Mouse (Mus musculus) testis, postnatal 14 days (tissue): Measurements from ENCODE around the gene Cnr2.
"Not testable (repeated sequence)": the region's sequence is repeated elsewhere in the genome, so short reads cannot be mapped to it uniquely, and the experiment has no call there.

Experiments used
- DNase-seq: peaks from one replicate; pipeline ENCODE4 v3.0.0; 2021; ENCODE audit warnings: low spot score

Gene Cnr2

GRCm38 (mm10) chr4:135935502-135935901 is 40.3 kb downstream of the Cnr2 start:
- no peak for DNase-seq

DNA sequence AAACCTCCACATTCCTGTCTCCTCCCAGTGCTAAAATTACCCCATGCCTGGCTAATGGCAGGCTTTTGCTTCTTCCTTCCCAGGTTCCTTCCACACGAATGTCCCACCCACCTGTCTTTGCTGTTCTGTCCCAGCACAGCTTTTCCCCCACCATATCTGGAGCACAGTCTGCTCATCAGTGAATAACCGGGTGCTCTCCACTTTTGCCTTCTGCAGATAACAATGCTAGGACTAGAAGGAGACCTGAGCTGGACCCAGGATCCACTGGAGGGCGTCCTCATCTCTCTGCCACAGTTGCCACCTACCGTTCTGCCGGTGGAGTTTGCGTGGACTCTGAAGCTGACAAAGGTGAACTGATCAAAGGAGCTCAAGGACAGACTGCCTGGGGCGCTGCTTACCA is 43.7 kb downstream of the Cnr2 start:
- no peak for DNase-seq

- not testable (repeated sequence) for DNase-seq
Observed at GRCm38 (mm10) chr4:135941026-135941425, 45.8 kb downstream of the Cnr2 start.

- DNase-seq: no peak
Observed at GRCm38 (mm10) chr4:135942193-135942592, 47.0 kb downstream of the Cnr2 start.

DNA sequence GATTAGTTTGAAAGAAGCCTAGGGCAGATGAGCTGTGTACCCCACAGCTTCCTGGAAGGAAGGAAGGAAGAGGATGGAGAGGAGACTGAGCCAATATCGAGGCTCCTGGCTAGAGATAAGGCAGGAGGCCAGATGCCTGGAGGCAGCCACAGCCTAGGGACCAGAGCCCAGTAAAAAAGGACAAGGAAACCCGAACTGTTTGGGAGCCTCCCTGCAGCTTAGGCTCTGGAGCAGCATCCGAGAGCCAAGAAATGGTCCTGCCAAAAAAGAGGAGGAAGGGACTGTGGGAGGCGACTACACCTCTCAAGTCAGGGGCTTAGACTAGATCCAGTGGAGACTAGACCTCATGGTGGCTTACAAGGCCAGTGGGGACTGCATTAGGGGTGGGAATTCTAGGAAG is 48.2 kb downstream of the Cnr2 start:
- DNase-seq: no peak

- no peak for DNase-seq
Observed at GRCm38 (mm10) chr4:135945706-135946105, 50.5 kb downstream of the Cnr2 start.

DNA sequence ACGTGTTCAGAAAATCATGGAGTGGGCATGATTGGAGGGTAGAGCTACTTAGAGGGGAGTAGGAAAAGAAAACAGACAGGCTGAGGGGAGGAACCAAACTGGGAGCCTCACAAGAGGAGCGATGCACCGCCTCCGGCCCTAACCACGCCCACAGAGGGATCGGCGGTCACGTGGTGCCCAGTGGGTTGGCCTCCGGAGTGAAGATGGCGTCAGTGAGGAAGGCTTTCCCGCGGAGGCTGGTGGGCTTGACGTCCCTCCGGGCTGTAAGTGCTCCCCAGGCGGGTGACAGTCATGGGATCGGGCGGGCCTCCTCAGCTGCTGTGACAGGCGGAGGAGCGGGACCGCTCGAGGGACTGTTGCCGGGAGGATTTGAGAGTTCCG is 51.1 kb downstream of the Cnr2 start, which contains the start of gene Hmgcl:
Hmgcl (plus strand) TSS at position 171 of the 381 bp plus-strand sequence.
- DNase-seq: peak; percentile 93

DNA sequence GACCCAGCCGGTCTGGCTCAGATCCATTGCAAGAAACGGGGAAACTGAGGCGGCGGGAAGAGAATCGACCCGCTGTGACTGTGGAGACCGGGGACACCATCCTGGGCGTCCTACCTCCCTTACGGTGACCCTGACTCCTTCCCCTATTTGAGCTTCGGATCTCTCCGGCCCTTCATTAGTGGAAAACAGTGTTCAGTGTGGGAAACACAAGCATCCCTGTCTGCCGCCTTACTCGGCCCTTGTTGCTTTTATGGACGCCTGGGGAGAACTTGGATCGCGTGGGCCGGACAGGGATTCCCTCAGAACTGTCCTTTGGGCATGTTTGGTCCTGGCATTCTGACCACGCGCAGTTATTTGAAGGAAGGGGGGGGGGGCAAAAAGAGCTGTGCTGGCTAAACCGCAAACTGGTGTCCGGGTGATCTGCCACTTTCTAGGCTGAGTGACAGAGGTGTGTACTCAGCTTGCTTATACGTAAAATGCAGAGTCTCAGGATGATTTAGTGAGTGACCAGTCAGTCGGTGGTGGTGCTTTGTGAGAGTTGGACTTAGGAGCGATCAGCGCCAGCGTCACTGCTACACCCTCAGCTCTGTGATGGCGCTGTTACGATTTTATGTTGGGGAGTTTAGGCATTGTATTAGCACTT is 51.6 kb downstream of the Cnr2 start:
- DNase-seq: no peak

DNA sequence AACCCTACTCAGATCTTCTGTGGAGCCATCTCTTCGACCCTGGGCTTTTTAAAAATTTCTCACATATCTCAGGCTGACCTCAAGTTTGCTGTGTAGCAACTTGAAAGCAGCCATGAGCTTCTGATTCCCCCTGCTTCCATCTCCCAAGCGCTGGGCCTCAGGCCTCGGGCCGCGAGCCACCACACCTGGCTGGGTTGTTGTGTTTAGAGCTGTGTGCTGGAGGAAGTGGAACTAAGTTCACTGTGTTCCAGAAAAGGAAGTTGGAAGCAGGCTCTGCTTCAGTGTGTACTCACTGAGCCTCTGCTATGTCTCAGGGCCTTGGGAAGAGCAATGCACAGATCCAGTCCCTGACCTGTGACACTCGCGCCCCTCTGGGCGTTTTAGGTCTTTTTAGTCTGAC is 52.9 kb downstream of the Cnr2 start:
- DNase-seq: no peak

- DNase-seq: no peak
Observed at GRCm38 (mm10) chr4:135949475-135949874, 54.3 kb downstream of the Cnr2 start.

- no peak for DNase-seq
Observed at GRCm38 (mm10) chr4:135949911-135950310, 54.7 kb downstream of the Cnr2 start.

DNA sequence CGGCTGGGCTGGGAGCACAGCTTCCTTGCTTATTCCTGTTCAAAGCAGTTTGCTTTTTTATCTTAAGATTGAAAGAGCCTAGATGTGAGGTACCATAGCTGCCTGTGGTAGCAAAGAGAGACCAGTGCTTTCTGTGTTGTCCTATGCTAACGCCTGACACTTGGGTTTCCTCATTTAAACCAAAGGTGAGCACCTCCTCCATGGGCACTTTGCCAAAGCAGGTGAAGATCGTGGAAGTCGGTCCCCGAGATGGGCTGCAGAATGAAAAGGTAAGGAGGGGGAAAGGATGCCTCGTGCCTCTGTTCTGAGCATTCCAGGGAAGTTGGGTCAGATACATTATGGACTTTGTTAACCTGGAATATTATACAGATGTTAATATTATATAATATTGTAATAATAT is 55.2 kb downstream of the Cnr2 start:
- DNase-seq: no peak

- no peak for DNase-seq
Observed at GRCm38 (mm10) chr4:135951505-135951904, 56.3 kb downstream of the Cnr2 start.

DNA sequence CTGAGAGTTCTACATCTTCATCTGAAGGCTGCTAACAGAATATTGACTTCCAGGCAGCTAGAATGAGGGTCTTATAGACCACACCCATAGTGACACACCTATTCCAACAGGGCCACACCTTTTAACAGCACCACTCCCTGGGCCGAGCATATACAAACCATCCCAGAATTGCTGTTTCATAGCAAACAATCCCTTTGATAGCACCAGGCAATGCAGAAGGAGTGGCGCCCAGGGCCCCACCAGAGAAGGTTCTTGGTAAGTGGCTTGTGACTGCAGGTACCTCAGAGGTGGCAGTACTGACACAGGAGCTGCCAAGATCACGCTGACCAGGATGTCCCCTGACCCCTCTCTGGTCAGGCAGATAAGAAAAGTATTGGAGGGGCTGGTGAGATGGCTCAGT is 58.0 kb downstream of the Cnr2 start:
- no peak for DNase-seq

GRCm38 (mm10) chr4:135954241-135954640 is 59.0 kb downstream of the Cnr2 start:
- DNase-seq: no peak

- no peak for DNase-seq
Observed at GRCm38 (mm10) chr4:135955886-135956285, 60.7 kb downstream of the Cnr2 start.

DNA sequence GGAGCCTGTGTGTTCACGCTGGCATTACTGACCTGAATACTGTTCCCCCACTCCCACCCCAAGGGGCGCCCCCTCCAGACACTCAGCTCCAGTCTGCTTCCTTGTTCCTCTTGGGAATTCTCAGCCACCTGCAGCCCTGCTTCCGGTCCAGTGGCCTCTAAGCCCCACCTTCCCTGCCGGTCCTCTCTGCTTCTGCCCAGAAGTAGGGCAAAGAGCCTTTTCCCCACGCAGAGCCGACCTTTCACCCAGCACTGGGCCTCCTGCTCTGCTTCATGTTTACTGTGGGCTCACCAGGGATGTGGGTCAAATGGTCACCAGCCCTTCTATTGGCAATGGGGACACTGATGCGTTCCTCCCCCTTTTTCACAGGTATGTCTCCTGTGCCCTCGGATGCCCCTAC is 63.2 kb downstream of the Cnr2 start:
- no peak for DNase-seq

DNA sequence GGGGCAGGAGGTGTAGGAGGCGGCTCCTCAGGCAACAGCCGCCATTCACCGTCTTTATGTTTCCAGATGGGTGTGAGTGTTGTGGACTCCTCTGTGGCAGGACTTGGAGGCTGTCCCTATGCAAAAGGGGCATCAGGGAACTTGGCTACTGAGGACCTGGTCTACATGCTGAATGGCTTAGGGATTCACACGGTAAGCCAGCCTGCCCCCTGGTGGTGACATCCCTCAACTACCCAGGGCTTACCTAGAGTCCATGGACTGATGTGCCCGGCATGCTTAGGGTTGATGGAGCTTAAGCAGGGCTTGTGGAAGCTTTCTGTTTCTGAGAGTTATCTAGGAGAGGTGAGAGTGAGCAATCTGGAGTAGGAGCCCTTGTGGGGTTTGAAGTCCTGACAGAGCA is 65.5 kb downstream of the Cnr2 start:
- DNase-seq: peak; percentile 59

- DNase-seq: no peak
Observed at GRCm38 (mm10) chr4:135961709-135962108, 66.5 kb downstream of the Cnr2 start.

- DNase-seq: no peak
Observed at GRCm38 (mm10) chr4:135962198-135962597, 67.0 kb downstream of the Cnr2 start.

DNA sequence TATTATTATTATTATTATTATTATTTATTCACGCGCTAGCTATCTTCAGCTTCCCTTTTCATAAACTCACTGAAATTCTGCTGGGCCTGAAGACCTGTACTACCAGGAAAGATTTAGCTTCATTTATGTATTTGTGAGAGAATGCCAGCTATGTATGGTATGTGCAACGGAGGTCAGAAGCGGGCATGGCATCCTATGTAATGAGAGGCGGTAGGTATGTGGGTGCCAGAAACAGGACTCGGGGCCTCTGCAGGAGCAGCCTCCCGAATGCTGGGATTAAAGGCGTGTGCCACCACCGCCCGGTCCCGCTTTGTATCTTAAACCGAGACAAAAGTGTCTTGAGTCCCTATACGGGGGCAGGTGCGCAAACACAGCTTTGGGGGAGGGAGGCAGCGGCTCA is 67.8 kb downstream of the Cnr2 start:
- DNase-seq: no peak

DNA sequence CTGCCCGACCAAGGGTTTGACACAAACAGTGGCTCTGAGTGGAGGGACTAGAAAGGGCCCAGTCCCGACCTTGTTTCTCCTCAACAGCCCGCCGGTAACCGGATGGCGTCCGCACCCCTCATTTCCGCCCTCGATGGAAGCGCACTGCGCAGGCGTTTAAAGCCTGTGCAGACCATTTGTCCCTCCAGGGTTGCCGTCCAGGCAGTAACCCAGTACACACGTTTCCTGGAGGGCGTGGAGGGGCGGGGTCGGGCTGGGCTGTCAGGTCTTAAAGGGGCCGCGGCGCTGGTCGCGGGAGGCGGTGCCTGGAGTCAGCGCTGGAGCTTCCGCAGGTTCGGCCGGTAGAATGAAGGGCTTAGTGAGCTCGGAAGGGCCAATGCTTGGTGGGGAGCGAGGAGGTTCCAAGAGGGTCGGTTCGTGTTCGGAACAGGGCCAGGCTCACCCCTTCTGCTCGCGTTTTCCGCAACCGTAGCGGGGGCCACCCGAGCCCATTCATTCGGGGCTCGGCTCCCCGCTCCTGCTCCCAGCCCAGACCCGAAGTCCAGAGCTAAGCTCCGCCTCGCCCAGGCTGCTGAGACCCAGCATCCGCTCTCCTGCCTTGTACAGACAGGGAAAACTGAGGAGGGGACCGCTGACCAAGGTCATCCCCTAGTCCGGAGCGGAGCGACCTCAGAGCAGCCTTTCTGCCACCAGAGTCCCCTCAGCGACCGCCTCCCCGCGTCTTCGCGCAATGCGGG is 68.4 kb downstream of the Cnr2 start, which contains the start of gene Gale:
Gale (plus strand) TSS at position 271 of the 737 bp plus-strand sequence.
- DNase-seq: peak; percentile 95

DNA sequence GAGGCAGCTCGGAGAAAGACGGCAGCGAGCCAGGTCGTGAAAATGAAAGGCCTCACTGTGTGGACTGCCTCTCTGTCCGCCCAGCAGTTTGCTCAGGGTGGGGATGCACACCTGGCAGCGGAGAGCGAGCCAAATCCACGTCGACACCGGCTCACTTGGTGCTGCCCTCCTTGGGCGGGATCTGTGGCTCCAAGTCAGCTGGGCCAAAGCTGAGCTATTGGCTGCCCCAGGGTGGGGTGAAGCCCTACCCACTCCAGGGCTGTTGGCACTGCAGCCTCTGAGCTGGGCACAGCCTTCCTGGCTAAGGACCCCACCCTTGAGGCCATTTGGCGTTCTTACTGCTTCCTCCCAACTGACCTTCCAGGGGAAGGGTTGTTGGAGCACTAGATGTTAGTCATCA is 69.2 kb downstream of the Cnr2 start:
- peak; percentile 55 for DNase-seq

DNA sequence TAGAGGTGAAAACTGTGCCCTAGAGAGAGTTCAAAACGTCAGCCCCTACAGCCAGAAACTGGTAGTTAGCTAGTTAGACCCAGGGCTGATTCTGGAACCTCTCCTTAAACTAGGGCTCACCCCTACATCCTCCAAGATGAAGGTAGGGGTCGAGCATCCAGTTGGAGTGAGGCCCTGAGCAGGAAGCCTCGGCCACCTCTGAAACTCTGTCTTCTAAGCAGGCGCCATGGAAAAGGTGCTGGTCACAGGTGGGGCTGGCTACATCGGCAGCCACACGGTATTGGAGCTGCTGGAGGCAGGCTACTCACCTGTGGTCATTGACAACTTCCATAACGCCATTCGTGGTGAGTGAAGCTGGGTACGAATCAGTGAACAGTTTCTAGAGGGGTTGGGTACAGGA is 69.9 kb downstream of the Cnr2 start:
- DNase-seq: no peak
